Mouse (Mus musculus) kidney, adult 11 months (tissue): ENCODE data around the gene Lbhd1.

Experiments used
- DNase-seq: peaks from one replicate; pipeline ENCODE4 v3.0.0; 2022

Gene Lbhd1

GRCm38 (mm10) chr19:8919684-8920072, 36.1 kb downstream of the Lbhd1 start:
- no peak for DNase-seq

GRCm38 (mm10) chr19:8920073-8920736, 36.7 kb downstream of the Lbhd1 start, which contains the start of gene B3gat3:
Gene B3gat3 (plus strand): TSS chr19:8920374.
- DNase-seq = peak; percentile 97

GRCm38 (mm10) chr19:8920836-8921291, 37.3 kb downstream of the Lbhd1 start:
- no peak for DNase-seq

DNA sequence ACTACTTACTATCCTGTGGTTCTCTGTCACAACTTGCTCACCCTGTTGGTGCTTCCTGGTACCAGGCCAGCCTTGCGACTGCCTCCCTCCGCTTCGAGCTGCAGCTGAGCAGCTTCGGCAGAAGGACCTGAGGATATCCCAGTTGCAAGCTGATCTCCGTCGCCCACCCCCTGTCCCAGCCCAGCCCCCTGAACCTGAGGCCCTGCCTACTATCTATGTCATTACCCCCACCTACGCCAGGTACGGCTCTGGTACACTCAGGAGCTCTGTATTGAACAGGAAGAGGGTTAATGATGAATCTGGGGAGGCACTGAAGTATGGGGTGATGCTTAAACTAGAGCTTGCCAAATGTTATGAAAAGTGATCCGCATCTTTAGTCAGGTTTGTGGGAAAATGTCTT, 38.2 kb downstream of the Lbhd1 start:
- no peak for DNase-seq

GRCm38 (mm10) chr19:8926766-8927165, 43.2 kb downstream of the Lbhd1 start:
- no peak for DNase-seq

GRCm38 (mm10) chr19:8927891-8928525, 44.5 kb downstream of the Lbhd1 start:
- DNase-seq = no peak

DNA sequence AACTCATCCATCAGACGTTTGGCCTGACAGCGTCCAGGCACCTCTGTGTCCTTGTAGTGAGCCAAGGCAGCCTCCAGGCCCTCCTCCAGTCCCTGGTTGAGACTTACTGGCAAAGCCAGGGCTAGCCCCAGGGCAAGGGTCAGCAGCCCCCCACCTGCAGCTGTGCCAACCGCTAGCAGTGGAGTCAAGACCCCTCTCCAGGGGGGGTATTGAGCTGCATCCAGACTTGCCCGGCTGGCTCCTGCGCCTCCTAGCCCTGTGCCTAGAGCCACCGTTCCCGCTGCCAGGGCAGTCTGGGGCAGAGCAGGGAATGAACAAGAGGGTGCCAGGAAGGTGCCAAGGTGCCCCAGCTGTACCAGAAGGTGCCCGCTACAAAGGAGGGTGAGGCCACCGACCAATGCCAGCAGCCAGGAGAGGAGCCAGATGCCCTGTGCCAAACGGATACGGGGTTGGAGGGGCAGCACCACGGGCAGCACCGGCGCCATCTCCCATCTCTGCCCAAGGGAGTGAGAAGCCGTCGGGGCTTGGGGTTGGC, 45.2 kb downstream of the Lbhd1 start:
- DNase-seq = no peak

DNA sequence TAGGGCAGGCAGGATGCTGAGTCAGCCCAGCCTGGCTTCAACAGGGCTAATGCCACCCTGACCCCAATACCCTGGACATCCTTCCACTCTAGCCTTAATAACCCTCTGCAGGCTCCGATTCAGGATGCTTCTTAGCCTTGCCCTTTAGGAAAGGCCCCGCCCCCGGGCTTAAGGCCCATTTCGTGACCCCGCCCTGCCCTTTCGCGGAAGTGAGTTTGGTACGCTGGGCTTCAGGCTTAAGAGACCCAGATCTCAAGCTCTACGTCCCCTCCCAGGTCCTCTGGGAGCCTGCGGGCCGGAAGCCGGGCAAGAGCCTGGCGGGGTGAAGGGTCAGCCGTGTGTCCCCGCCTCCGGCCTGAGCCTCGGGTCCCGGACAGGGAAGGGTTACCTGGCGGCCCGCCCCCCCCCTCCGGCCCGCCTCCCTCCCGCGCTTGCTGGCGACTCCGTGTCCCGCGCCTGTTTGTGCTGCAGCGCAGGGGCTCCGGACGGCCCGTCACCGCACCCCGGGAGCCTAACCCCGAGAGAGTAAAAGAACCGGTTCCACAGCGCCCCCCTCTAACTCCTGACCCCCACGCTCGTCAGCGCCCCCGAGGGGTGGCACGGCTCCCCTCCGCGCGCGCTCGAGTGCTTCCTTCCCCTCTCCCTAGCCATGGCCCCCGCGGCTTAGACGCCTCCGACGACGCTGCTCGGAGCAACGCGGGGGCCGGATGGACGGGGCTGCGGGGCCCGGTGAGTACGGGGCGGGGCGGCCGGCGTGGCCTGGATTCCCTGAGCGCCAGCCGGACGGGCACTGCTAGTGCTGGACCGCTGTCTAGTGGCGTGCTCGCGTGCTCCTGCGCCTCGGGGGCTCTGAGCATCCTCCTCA, 45.9 kb downstream of the Lbhd1 start, which contains the start of the genes Rom1 and Eml3:
Rom1 (minus strand) TSS at position 133 of the 865 bp plus-strand sequence.
Eml3 (plus strand) TSS at position 329 of the 865 bp plus-strand sequence.
- peak; percentile 93 for DNase-seq

GRCm38 (mm10) chr19:8930117-8930516, 46.6 kb downstream of the Lbhd1 start:
- DNase-seq = no peak

GRCm38 (mm10) chr19:8930771-8931170, 47.2 kb downstream of the Lbhd1 start:
- DNase-seq = no peak

- no peak for DNase-seq
Observed at GRCm38 (mm10) chr19:8936736-8937135, 53.2 kb downstream of the Lbhd1 start.

GRCm38 (mm10) chr19:8940526-8941133, 57.1 kb downstream of the Lbhd1 start:
- no peak for DNase-seq

DNA sequence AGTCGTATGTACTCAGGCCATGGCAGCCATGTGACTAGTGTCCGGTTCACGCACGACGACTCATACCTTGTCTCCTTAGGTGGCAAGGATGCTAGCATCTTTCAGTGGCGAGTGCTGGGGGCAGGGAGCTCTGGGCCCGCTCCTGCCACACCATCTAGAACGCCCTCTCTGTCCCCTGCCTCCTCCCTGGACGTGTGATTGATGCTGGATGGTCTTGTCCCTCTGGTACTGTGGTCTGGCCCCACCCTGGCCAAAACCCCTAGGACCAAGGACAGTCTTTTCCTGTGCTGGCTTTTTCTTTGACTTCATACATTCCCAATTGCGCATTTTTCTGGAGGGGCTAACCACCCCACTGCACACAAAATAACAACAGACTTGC, 57.6 kb downstream of the Lbhd1 start:
- no peak for DNase-seq

GRCm38 (mm10) chr19:8941515-8942217, 58.1 kb downstream of the Lbhd1 start, which contains the start of gene Mta2:
Gene Mta2 (plus strand): TSS chr19:8941875.
- DNase-seq = peak; percentile 95
